Mouse (Mus musculus): Measurements from ENCODE around the gene Kcnc1. TPM values are rescaled to one million over a fixed set of nuclear protein-coding genes. Genes with fewer than 3 reads are reported as not detected.

The Kcnc1 gene
- polyA plus RNA-seq, 1 experiment from 2014 or later = 9.7 TPM

Other genes starting within 250 kb of the Kcnc1 start
- gene Abcc8, start 216.5 kb upstream of the Kcnc1 start, polyA plus RNA-seq (2016; fragmentation: Nextera tagmentation; extraction: Ambion mirVana) = 6.0 and 7.6 TPM in 2 replicates
- 2.7 and 3.6 TPM in 2 replicates for gene Ush1c, start 158.0 kb upstream of the Kcnc1 start, polyA plus RNA-seq (2016; fragmentation: Nextera tagmentation; extraction: Ambion mirVana)
- gene Otog, start 155.5 kb upstream of the Kcnc1 start, polyA plus RNA-seq (2016; fragmentation: Nextera tagmentation; extraction: Ambion mirVana) = 0.11 and 0.14 TPM in 2 replicates
- gene Myod1, start 20.0 kb upstream of the Kcnc1 start, polyA plus RNA-seq (2016; fragmentation: Nextera tagmentation; extraction: Ambion mirVana) = 10.8 and 13.5 TPM in 2 replicates
- gene Sergef, start 243.3 kb downstream of the Kcnc1 start, polyA plus RNA-seq (2016; fragmentation: Nextera tagmentation; extraction: Ambion mirVana) = 21.1 and 24.4 TPM in 2 replicates